Mouse (Mus musculus) fat pad, adult 2 months (tissue): ENCODE results near the gene Arglu1.

Source experiments
- DNase-seq: peaks from one replicate; pipeline ENCODE4 v3.0.0-alpha.2; 2011; ENCODE audit warnings: low read depth, low spot score; ENCODE audit errors: extremely low read depth

Arglu1 gene

DNA sequence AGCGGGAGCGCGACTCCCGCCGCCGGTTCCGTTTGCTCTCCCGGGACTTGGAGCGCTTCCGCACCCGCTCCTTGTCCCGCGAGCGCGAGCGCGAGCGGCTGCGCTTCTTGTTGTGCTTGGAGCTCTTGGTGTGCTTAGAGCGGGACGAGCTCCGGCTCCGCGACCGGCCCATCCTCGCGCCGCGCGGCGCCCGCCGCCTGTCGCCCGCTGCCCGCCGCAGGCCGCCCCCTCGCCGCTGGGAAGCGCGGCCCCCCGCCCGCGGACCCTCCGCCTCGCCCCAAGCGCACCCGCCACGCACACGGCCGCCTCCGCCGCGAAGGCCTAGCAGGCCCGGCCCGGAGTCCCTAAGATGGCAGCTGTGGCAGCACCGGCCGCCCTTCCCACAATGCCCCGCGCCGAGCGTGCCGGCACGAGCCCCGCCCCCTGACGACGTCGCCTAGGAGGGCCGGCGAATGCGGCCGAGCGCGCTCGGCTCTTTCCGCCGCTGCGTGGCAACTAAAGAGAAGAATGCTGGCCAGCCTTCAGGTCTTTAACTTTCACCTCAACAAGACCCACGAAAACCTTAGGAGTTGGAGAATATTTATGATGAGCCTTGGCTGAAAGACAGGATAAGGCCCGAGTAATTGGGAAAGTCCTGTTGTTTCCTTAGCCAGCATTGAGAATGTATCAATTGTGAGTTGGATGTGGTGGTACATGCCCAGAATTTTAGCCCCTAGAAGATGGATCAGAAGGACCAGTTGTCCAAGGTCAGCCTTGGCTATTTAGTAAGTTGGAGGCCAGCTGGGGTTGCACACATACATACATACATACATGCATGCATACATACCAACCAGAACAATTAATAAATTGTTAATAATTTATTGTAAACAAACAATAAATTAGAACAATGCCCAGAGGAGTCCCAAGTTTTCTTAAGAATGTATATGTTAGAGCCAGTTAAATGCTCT, at the start of gene Arglu1:
Gene Arglu1, minus strand, starts transcription at position 376 of the 947 bp plus-strand sequence.
- DNase-seq, result no peak

DNA sequence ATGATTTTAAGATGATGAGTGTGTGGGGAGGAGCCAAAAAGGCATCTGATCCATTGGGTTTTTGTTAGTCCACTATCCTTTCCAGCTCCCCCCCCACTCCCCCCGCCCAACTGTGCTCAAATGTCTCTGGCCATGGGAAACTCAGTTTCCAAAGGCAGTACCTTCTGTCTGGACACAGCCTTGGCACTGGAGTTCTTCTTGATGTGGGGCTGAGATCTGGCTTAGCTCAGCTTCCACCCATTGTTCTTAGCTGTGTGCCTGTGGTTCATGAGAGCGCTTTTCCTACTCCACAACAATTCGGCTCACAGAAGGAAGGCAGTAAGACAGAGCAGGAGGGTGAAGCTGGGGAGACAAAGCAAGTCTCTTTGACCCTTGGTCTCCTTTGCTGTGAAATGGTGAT, 47.0 kb upstream of the Arglu1 start:
- no peak for DNase-seq

DNA sequence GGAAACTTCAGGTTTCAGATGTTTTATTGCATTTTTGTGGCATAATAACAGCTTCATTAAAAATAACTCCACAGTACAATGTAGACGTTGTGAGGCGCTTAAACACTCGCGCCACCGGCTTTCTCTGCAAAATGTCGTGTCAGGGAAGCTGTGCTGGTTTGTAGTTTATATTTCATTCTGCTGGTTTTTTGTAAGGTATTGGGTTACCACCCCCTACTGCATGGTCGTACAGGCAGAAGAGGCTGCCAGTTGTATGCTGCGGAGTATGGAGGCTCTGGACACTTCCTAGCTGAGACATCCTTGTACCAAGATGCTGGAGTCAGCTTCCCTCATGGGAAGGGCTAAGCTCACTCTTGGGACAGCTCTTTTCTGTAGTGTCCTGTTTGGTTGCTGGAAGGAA, 46.5 kb upstream of the Arglu1 start:
- DNase-seq, result no peak

DNA sequence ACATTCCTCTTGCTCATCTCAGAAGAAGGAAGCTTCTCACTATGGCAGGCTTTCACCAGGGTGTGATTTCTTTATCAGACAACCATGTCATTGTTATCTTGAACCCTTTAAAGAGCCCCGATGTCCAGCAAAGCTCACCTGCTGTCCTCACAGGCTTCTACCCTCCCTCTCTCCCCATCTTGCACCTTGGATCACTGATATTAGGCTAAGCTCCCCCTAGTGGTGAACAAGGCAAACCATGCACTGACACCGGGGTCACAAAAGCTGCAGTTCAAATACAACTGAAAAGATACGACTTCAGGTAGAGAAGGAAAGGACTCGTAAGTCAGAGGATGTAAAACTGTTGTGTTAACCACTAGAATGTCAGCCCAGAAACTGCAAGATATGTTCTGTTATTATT, 43.5 kb upstream of the Arglu1 start:
- no peak for DNase-seq

DNA sequence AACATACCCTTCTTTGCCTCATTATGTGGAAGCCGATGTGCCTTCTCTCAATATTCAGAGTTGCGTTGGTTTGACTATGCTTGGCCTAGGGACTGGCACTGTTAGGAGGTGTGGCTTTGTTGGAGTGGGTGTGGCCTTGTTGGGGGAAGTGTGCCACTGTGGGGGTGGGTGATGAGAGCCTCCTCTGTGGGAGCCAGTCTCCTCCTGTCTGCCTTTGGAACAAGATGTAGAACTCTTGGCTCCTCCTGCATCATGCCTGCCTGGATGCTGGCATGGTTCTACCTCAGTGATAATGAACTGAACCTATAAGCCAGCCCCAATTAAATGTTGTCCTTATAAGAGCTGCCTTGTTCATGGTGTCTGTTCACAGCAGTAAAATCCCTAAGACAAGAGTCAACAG, 38.3 kb upstream of the Arglu1 start:
- DNase-seq, result no peak

DNA sequence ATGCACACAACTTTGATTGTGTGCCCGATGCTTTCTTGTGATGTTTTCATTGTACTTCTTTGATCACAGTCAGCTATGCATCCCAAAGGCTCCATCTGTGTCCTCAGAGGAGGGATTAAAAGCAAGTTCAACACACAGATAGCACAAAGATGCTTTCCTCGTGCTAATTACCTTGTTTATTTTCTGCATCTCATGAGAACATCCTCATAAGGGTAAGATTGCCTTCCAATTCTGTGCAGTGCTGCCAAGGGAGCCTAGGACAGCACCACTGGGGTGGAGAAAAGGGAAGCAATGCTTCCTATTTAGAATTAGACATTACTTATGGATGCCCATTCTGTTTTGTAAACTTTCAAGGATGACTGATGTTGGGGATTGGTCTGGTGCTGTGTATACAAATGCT, 36.2 kb upstream of the Arglu1 start:
- DNase-seq, result no peak

DNA sequence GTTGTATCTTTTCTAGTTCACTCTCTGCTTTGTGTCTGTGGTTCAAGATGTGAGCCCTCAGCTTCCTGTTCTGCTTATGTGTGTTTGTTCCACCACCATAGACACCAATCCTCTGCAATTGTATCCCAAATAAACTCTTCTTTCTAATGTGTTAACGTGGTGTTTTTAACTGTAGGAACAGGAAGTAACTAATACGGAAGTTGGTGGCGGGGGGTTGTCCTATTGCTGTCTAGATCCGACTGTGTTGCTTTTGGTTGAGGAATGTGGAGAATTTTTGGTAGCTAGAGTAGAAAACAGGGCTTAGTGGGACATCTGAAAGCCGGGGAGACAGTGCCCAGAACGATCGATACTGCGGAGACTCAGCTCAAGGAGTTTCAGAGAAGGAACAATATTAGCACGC, 14.5 kb upstream of the Arglu1 start:
- no peak for DNase-seq

DNA sequence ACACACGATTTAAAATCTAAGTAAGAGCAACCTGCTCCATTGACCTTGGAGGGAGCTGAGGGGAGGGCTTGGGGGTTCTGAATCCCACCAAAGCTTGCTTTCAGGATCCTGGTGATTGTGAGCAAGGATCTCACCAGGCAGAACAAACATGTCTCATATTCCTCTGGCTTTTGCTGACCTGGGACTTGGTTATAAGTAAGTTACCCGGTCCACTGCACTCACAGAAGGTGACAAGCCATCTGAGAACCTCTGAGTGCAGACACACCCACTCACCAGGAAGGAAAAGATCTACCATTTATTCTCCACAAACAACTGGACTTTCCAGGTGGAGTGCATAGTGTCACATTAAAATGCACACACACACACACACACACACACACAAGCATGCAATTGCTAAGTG, 13.3 kb upstream of the Arglu1 start:
- no peak for DNase-seq

DNA sequence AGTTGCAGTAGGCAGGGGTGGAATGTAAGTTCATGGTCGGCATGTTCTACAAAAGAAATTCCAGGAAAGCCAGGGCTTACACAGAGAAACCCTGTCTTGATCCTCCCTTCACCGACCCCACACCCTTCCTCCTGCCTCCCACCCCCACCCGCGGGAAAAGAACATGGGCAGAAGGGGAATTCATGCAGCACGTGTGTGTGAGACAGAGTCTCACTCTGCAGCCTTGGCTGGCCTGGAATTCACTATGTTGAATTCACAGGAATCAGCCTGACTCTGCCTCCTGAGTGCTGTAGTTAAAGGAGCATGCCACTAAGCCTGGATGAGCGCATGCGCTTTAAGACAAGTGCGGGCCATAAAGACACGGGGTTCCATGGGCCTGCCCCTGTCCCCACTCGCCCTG, 10.5 kb upstream of the Arglu1 start:
- no peak for DNase-seq

DNA sequence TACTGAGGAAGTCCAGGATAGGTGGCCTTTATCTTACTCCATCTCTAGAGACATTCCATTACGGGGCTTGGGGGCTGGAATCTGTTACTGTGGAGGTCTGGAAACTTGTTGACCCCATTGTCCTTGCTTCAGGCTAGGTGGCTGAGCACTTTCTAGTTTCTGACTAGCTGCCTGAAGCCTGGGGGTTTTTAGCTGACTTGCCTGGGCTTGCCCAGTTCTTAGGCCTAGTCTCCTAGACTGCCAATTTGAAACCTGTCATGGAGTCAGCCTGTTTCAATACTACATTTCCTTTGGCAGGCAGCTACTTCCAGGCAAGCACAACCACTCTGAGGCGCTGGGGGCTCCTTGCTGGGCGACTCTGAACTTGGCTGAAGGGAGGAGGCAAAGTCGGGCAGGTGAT, 9.9 kb upstream of the Arglu1 start:
- no peak for DNase-seq

DNA sequence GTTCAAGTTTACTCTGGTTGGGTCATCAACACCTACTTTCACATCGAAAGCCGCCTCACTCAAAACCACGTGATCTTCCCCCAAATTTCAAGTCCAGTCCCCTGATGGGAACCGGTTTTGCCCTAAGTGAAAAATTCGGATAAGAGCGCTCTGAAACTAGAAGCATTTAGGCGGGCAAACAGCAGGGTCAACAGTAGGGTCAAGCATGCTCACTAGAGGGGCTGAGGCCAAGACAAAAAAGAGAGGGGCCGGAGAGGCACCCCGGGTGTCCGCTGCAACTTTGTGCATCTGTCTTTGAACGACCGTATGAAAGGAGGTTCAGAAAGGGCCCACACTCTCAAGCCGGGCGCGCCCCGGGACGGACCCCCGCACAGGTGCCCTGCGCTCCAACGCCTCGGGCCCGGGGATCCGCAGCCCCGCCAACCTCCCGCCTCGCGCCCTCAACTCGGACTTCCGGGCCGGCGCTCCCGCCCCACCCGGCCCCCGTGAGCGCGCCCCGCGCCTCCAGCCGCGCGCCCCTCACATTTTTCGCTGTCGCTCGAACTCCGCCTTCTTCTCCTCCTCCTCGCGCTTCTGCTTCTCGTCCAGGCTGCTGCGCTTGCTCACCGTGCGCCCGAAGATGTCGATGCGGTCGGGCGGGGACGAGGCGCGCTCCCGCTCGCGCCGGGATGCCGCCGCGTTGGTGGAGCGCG, 721 bp downstream of the Arglu1 start:
- no peak for DNase-seq

DNA sequence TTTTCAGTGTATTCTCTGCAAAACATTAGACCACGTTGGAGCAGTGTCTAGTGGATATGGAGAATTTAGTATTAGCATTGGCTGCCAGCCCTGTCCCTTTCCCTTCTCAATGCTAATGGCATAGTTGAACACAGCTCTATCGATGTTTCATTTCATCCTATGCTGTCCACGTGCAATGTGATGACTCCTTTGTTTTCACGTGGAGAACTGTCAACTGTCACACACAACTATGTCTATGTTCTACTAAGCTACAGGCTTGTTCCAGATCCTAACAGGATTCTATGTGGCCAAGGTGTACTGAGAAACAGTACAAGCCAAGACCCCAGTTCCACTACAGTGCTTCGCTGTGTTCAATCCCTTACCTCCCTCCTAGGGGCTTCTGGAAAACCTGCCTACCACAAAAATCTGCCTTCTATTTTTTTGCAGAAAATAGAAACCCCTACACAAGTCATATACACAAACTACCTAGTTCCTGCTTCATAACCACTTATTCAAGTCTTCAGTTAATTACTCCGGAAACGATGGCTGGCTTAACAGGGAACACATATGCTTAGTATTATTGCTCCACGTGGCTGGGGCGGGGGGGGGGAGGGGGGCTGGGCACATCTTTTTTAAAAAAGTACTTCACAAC, 1.4 kb downstream of the Arglu1 start:
- DNase-seq, result no peak

DNA sequence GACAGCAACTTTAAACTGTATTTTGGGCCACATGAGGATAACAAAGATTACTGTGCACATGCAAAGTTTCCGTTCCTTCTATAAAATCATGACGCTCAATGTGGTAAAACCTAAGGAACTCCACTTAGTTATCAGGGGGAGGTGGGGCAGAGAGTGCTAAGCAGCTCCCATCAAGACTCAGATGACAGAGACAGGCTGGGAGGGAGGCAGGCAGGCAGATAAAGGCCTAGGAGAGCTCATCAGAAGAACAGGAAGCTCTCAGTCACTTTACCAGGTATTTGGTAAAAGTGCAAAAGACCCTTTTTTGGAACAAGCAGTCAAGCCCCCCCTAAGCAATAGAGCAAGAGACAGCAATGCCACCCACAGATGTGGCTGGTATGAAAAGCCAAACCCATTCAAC, 4.8 kb downstream of the Arglu1 start:
- no peak for DNase-seq

DNA sequence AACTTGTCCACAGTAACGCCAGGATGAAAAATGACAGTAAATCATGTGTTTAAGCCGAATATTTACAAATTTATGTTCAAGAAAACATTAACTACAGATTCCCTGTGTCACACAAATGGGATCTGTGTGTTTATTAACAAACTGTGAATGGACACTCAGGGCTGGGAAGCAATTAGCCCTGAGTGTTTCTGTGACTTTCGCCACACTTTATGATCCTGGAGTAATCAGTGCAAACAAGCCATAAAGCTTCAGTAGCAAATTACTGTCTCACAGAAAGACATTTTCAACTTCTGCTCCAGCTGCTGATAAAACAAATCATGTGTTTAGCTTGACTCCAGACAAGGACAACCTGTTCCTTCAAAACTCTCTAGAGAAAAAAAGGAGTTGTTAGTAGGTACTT, 7.6 kb downstream of the Arglu1 start:
- DNase-seq, result no peak

DNA sequence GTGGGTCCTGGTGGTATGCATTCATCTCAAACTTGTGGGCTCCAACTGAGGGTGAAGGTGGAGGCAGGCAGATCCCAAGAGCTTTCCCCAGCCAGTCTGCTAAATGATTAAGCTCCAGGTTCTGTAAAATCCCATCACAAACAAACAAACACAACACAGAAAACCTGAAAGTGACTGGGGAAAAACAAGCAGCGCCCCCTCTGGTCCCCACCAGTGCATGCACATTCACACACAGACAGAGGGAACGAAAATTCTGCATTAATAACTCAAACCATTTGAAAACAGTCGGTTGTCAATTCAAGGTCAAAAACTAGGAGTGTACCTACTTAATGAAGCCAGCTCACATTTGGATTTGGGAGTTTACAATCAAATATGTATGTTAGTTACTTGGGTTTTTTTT, 12.1 kb downstream of the Arglu1 start:
- no peak for DNase-seq

DNA sequence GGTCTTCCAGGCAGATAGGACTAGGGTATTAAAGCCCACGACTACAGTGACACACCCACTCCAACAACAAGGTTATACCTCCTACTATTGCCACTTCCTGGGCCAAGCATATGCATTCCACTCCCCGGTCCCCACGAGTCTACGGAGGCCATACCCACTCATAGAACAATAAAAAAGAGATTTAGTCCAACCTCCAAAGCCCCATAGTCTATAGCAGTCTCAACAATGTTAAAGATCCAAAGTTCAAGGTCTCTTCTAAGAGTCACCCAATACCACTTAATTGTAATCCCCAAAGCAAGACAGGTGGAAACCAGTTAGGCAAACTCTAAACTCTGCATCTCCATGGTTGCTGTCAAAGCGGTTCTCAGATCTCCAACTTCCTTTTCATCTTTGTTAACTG, 15.5 kb downstream of the Arglu1 start:
- no peak for DNase-seq

DNA sequence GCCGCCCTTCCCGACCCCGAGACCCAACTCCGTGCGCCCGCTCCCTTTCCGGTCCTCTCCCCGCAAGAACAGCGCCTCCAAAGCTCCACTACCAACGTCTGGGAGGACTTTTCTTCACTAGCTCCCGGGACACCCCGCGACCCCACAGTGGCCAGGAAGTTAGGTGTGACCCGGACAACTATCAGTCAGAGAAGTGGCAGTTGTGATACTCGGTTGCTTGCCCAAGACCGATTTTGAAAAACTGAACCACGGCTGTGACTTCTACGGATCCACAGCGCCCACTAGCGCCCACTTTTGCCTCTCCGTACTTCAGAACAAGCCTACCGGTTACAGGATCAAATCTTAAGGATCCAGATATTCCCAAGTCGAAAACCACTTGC, 28.6 kb downstream of the Arglu1 start:
- DNase-seq, result no peak

DNA sequence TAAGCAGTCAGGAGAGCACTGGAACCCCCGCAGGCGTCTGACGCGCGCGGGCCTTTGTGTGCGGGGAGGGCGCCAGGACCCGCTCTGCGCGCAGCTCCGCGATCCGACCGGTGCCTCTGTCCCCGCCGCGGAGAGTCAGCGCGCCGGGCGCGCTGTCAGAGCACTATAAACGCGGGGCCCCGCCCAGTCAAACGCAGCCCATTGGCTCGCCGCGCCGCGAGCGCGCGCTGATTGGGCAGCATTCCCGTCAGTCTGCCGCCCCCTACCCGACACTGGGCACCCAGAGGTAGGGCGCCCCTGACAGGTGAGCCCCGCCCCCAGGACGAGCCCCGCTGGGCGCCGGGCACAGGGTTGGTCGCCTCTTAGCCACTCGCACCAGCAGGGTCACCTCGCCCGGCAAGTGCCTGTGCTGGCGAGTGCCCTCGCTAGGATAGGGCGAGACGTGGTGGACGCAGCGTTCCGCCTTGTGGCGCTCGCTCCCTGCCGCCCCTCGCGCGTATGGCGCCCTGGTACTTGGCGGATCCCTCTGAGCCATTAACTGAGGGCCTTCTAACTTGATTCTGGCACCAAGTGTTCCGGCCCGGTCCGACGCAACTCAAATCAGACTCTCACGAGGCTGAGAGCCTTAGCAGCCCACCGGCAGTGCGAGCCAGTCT, 29.1 kb downstream of the Arglu1 start, which contains the start of gene Efnb2:
Gene Efnb2, minus strand, starts transcription at position 140 of the 656 bp plus-strand sequence.
- DNase-seq, result no peak

DNA sequence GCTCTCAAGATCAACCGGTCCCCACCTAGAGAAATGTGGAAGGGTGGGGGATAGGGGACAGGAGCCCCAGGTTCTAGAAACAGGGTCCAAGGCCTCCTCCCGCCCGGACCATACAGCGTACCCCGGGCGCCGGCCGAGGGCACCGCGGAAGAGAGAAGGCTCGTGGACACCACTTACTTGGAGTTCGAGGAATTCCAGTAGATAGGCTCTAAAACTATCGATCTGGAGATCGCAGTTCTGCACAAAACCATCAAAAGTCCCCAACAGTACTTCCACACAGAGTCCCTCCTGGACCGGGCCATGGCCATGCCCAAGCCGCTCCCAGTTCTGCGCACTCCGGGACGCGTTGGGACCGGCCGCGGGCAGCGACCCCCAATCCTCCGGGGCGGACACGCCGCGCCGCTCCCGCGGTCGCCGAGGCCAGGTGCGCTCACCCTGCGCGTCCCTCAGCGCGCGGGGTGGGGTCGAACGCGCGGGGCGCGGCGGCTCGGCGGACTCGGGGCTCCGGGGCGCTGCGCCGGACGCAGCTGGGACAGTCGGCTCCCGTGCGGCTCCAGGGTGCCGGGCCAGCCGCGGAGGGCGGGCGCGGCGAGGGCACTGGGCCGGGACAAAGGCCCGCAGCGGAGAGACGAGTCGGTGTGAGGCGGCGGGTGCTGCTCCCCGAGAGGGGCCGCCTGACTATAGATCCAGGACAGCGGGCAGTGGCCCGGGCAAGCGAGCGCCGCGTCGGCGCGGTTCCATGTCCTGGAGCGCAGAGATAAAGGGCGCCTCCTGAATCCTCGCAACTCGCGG, 29.8 kb downstream of the Arglu1 start:
- DNase-seq, result no peak

DNA sequence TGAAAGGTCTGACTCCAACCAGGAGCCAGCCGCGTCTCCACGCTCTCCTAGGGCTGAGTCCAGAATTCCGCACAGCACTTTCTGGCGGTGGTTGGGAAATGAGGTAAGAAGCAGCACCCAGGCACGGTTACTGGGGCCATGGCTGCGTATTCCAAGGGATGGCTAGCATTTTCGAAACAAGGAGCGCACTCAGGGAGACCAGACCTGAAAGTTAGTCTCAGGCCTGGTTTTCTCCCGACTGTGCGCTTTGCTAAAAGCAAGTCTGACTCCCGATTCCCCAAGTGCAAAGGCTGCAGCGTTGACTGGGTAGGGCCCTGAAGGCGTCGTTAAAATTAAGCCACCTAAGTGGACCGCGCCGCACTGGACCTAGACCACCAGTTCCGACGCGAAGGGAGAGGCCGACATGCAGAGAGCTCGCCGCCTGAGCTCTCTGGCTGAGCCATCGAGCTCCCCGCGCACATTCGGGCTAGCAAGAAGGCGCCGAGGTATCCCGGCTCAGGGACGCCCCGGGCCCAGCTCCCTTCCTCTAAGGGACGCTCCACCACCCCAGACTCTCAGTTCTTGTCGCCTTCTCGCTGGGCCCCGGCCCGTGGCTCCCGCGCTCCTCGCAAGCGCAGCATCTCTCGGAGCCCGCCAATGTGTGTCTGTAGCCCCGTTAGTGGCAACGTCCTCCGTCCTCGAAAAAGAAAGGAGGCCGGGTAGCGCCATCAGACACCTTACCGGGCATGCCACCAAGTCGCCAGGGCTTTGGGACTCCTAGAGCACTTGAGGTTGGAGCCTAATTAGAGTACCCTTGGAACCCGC, 30.6 kb downstream of the Arglu1 start:
- no peak for DNase-seq
